ENCODE assay signal across 22 mouse cellular contexts in the genomic region with DNA sequence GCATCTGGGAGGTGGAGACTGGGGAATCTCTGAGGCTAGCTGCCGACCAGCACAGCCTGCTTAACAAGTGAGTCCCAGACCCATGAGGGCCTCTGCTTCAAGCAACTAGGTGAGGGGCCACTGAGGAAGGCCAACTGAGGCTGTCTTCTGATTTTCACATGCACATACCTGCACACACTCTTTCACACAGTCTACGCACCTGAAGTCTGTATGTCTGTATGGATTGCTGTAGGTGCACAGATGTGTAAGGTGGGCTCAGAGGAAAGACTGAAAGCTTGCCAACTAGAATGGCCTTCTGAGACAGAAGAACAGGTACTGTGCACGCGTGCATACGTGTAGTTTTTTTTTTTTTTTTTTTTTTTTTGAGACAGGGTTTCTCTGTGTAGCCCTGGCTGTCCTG. TPM values are rescaled to one million over a fixed set of nuclear protein-coding genes. Genes with fewer than 3 reads are reported as not detected.
DNase-seq lines count a peak whose midpoint lies in the region; ATAC-seq and TF ChIP-seq lines count a peak whose summit lies in the region.
"Had no signal": no experiment of that assay in that cellular context is flagged by ENCODE, and none has a peak within 500 bp of the region (broad histone marks: within the 10 kb centered on the region; RNA-seq: fewer than 3 reads in every experiment).

No protein-coding gene starts in this region.

- H3K9me3 ChIP-seq in intestine, embryonic 15.5 days: no peaks in the 10 kb centered on the region
- no peaks in the 10 kb centered on the region for H3K9me3 ChIP-seq in intestine, postnatal 0 days (ENCODE audit: control insufficient read depth)
- no peaks in the 10 kb centered on the region for H3K9me3 ChIP-seq in midbrain, embryonic 11.5 days (ENCODE audit: control insufficient read depth, low read length)
- H3K9me3 ChIP-seq in midbrain, embryonic 13.5 days: no peaks in the 10 kb centered on the region
- no peaks in the 10 kb centered on the region for H3K9me3 ChIP-seq in intestine, embryonic 16.5 days (ENCODE audit: control insufficient read depth, low read length)
- H3K9me3 ChIP-seq: G1E had no signal

- peaks cover 13% of the 10 kb centered on the region; the same call in 1 of the 2 replicates for H3K4me1 ChIP-seq in intestine, embryonic 15.5 days (replicated peaks)
- peaks cover 7% of the 10 kb centered on the region for H3K4me1 ChIP-seq in intestine, postnatal 0 days (replicated peaks; ENCODE audit: control insufficient read depth, insufficient read depth, low read length)
- no peaks in the 10 kb centered on the region for H3K4me1 ChIP-seq in midbrain, embryonic 11.5 days (ENCODE audit: control insufficient read depth, insufficient read depth, low read length)
- H3K4me1 ChIP-seq in midbrain, embryonic 13.5 days (replicated peaks): peaks cover 3% of the 10 kb centered on the region; the same call in 1 of the 2 replicates
- H3K4me1 ChIP-seq in intestine, embryonic 16.5 days (ENCODE audit: control insufficient read depth, insufficient read depth, low read length): peaks cover 28% of the 10 kb centered on the region

- ATAC-seq in intestine, embryonic 15.5 days: no peak
- no peak for ATAC-seq in intestine, postnatal 0 days
- ATAC-seq in midbrain, embryonic 11.5 days (ENCODE audit: low FRiP score): no peak
- no peak for ATAC-seq in midbrain, embryonic 13.5 days
- ATAC-seq in intestine, embryonic 16.5 days: no peak
- ATAC-seq in granulocyte monocyte progenitor cell, adult 5-6 weeks (replicated peaks; ENCODE audit: poor library complexity, severe bottlenecking): no peak
- ATAC-seq: activated CD4-positive, CD25-positive, alpha-beta regulatory T cell, adult 4 months; CD4-positive, CD25-positive, alpha-beta regulatory T cell, adult 4 months; Patski had no signal

- WGBS in intestine, embryonic 15.5 days: 89% methylated on average over 5 of the region's 5 CpGs
- WGBS in intestine, postnatal 0 days: 82% methylated on average over 5 of the region's 5 CpGs
- WGBS in midbrain, embryonic 11.5 days: 94% methylated on average over 5 of the region's 5 CpGs
- 92% methylated on average over 5 of the region's 5 CpGs for WGBS in midbrain, embryonic 13.5 days
- 81% methylated on average over 5 of the region's 5 CpGs for WGBS in intestine, embryonic 16.5 days

- 0 out of 2 replicates have a peak, but pooled peaks cover 3% of the 10 kb centered on the region for H3K36me3 ChIP-seq in intestine, embryonic 15.5 days
- peaks cover 5% of the 10 kb centered on the region; the same call in 1 of the 2 replicates for H3K36me3 ChIP-seq in intestine, postnatal 0 days (ENCODE audit: control insufficient read depth, insufficient read depth)
- H3K36me3 ChIP-seq in midbrain, embryonic 11.5 days (ENCODE audit: control insufficient read depth, insufficient read depth, low read length): no peaks in the 10 kb centered on the region
- H3K36me3 ChIP-seq in midbrain, embryonic 13.5 days: no peaks in the 10 kb centered on the region
- 0 out of 2 replicates have a peak, but pooled peaks cover 3% of the 10 kb centered on the region for H3K36me3 ChIP-seq in intestine, embryonic 16.5 days (ENCODE audit: control insufficient read depth, insufficient read depth, low read length)
- H3K36me3 ChIP-seq: G1E had no signal

- no peak overlapping the region for H3K4me3 ChIP-seq in intestine, embryonic 15.5 days (replicated peaks)
- no peak overlapping the region for H3K4me3 ChIP-seq in intestine, postnatal 0 days (ENCODE audit: low read depth, low read length)
- no peak overlapping the region for H3K4me3 ChIP-seq in midbrain, embryonic 11.5 days (ENCODE audit: low read depth, low read length)
- no peak overlapping the region for H3K4me3 ChIP-seq in midbrain, embryonic 13.5 days (replicated peaks)
- H3K4me3 ChIP-seq in intestine, embryonic 16.5 days (ENCODE audit: low read length): no peak overlapping the region

- no peak overlapping the region for H3K27ac ChIP-seq in intestine, embryonic 15.5 days
- H3K27ac ChIP-seq in intestine, postnatal 0 days (ENCODE audit: low read depth, low read length): no peak overlapping the region
- no peak overlapping the region for H3K27ac ChIP-seq in midbrain, embryonic 11.5 days (ENCODE audit: low read depth, low read length)
- no peak overlapping the region for H3K27ac ChIP-seq in midbrain, embryonic 13.5 days
- peak overlapping the region; percentile 51; the same call in 1 of the 2 replicates for H3K27ac ChIP-seq in intestine, embryonic 16.5 days (ENCODE audit: low read length)

- peak overlapping the region; percentile 45 for H3K4me2 ChIP-seq in intestine, embryonic 15.5 days (replicated peaks)
- H3K4me2 ChIP-seq in intestine, postnatal 0 days (replicated peaks; ENCODE audit: low read depth): no peak overlapping the region
- no peak overlapping the region for H3K4me2 ChIP-seq in midbrain, embryonic 11.5 days
- no peak overlapping the region for H3K4me2 ChIP-seq in midbrain, embryonic 13.5 days (replicated peaks)
- no peak overlapping the region for H3K4me2 ChIP-seq in intestine, embryonic 16.5 days (ENCODE audit: low read depth, low read length)

- DNase-seq in heart, adult 11 months: peak; percentile 80
- DNase-seq in heart, adult 18-20 months: no peak
- DNase-seq in midbrain, embryonic 11.5 days (ENCODE audit: low spot score, missing footprints): peak; percentile 54
- DNase-seq: adrenal gland, adult 2 months; adrenal gland, adult 8-10 months; adrenal gland, postnatal 10 days; adrenal gland, postnatal 14 days; adrenal gland, postnatal 25 days; adrenal gland, postnatal 36 days; B cell, adult 2 months; cerebellum, adult 11 months; cerebellum, adult 11-12 months had no signal

- H3K9ac ChIP-seq in intestine, embryonic 15.5 days: no peak overlapping the region
- H3K9ac ChIP-seq in intestine, postnatal 0 days (ENCODE audit: low read depth, low read length): no peak overlapping the region
- no peak overlapping the region for H3K9ac ChIP-seq in midbrain, embryonic 11.5 days (ENCODE audit: low read length)
- H3K9ac ChIP-seq in midbrain, embryonic 13.5 days (replicated peaks): no peak overlapping the region
- H3K9ac ChIP-seq in intestine, embryonic 16.5 days (ENCODE audit: low read depth, low read length): no peak overlapping the region

- TF ChIP-seq CTCF in intestine, postnatal 0 days (IDR thresholded peaks at IDR 0.05; ENCODE audit: low read depth): no peak

- no peaks in the 10 kb centered on the region for H3K27me3 ChIP-seq in intestine, embryonic 15.5 days (replicated peaks)
- H3K27me3 ChIP-seq in intestine, postnatal 0 days (replicated peaks; ENCODE audit: control insufficient read depth, insufficient read depth, low read length): no peaks in the 10 kb centered on the region
- H3K27me3 ChIP-seq in midbrain, embryonic 11.5 days (ENCODE audit: control insufficient read depth, insufficient read depth, low read length): no peaks in the 10 kb centered on the region
- no peaks in the 10 kb centered on the region for H3K27me3 ChIP-seq in midbrain, embryonic 13.5 days
- H3K27me3 ChIP-seq in intestine, embryonic 16.5 days (replicated peaks; ENCODE audit: control insufficient read depth, insufficient read depth, low read length): no peaks in the 10 kb centered on the region
- H3K27me3 ChIP-seq: CH12.LX, Patski had no signal

RNA-seq across cellular contexts. Expression of a gene that starts 8.0 kb away (rescaled TPM):
- total RNA-seq in heart, adult 18-20 months (2021): 10 to 100 TPM; 39.1 to 44.2 TPM
- 56.3 and 58.8 TPM in 2 replicates for polyA plus RNA-seq in intestine, embryonic 15.5 days (2015; fragmentation: Nextera tagmentation; extraction: Ambion mirVana)
- 34.6 and 39.3 TPM in 2 replicates for polyA plus RNA-seq in intestine, postnatal 0 days (2015; fragmentation: Nextera tagmentation; extraction: Ambion mirVana)
- polyA plus RNA-seq in midbrain, embryonic 11.5 days (2014; fragmentation: Nextera tagmentation; extraction: Ambion mirVana): 26.7 and 27.9 TPM in 2 replicates
- polyA plus RNA-seq in midbrain, embryonic 13.5 days (2015; fragmentation: Nextera tagmentation; extraction: Ambion mirVana): 17.5 and 22.0 TPM in 2 replicates
- 56.8 and 60.7 TPM in 2 replicates for polyA plus RNA-seq in intestine, embryonic 16.5 days (2015; fragmentation: Nextera tagmentation; extraction: Ambion mirVana)
- 0.79 and 1.2 TPM in 2 replicates for total RNA-seq in granulocyte monocyte progenitor cell, adult 5-6 weeks (2014; fragmentation: Nextera tagmentation)
- 2.1 and 2.2 TPM in 2 replicates for total RNA-seq in granulocyte monocyte progenitor cell, adult 5-6 weeks (2017)
- polyA plus RNA-seq: activated CD4-positive, CD25-positive, alpha-beta regulatory T cell, adult 4 months; CD4-positive, CD25-positive, alpha-beta regulatory T cell, adult 4 months; G1E had no signal

Comparison
In these comparisons a context has a peak if more than half of its experiments do, and no peak if none do; other contexts are left out.
1. DNase-seq: peak in heart, adult 11 months (single experiment) and midbrain, embryonic 11.5 days (single experiment); none in heart, adult 18-20 months (0 of 2).